Mouse (Mus musculus): ENCODE data around the gene Kiss1r.

GRCm38 (mm10) chr10:79925785-79926490, 9.2 kb downstream of the Kiss1r start:
- TF ChIP-seq CTCF (IDR thresholded peaks at IDR 0.05; ENCODE audit: insufficient read depth, low read depth, low read length): no peak
- TF ChIP-seq POLR2A (IDR thresholded peaks at IDR 0.05; ENCODE audit: insufficient read depth, low read depth, low read length): no peak
